Mouse (Mus musculus): Measurements from ENCODE around the gene Gmpr. TPM values are rescaled to one million over a fixed set of nuclear protein-coding genes. Genes with fewer than 3 reads are reported as not detected.
"Not testable (repeated sequence)": the region's sequence is repeated elsewhere in the genome, so short reads cannot be mapped to it uniquely, and the experiment has no call there.

The Gmpr gene
- polyA plus RNA-seq, 1 experiment from 2014 or later, result 30.0 TPM

DNA sequence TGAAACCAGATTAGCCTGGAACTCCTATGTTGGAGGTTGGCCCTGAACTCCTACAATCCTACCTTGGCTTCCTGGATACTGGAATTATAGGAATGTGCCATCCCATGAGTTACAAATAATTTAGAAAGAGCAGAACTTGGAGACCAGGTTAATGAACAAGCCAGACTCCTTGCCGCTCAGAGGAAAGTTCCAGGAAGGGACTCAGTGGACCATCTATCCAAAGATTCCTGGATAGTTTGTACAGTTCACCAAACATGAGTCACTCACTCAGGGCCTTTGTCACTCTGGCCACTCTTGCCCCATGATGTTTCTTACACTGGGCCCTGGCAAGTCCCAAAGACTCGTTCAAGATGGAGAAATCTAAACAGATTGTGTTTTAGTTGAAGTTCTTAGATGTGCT lies 24.0 kb upstream of the Gmpr start:
- WGBS, result 80% methylated on average over 2 of the region's 2 CpGs
- no peak for DNase-seq (ENCODE audit: low spot score)

DNA sequence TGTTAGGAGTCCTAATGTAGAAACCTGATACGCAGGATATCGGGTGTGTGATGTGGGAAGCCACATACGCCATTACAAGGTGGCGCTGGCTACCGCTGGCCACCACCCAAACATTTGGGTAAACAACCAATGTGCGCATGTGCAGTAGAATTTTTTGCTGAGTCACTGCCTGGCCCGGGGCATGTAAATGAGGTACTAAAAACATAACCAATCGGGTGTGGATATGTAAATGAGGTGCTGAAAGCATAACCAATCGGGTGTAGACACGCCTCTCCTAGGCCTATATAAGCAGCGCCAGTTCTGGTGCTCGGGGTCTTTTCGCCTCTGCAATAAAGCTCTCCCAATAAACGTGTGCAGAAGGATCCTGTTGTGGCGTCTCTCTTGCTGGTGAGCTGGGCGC lies 23.3 kb upstream of the Gmpr start:
- H3K4me1 ChIP-seq; H3K27ac ChIP-seq (replicated peaks); H3K36me3 ChIP-seq; H3K9me3 ChIP-seq (replicated peaks); H3K4me3 ChIP-seq; DNase-seq (ENCODE audit: low spot score); H3K27me3 ChIP-seq (ENCODE audit: low read depth, poor library complexity, severe bottlenecking): not testable (repeated sequence)
- 96% methylated on average over 16 of the region's 16 CpGs for WGBS

More for the DNA sequence above, 24.0 kb upstream of the Gmpr start:
- Histone ChIP-seq H3K27ac (replicated peaks) (no peak overlapping the region), H3K27me3 (ENCODE audit: low read depth, poor library complexity, severe bottlenecking) (no peaks in the 10 kb centered on the region), H3K4me3 (no peak overlapping the region), H3K9me3 (replicated peaks) (no peaks in the 10 kb centered on the region), H3K4me1 (no peaks in the 10 kb centered on the region), H3K36me3 (no peaks in the 10 kb centered on the region)

DNA sequence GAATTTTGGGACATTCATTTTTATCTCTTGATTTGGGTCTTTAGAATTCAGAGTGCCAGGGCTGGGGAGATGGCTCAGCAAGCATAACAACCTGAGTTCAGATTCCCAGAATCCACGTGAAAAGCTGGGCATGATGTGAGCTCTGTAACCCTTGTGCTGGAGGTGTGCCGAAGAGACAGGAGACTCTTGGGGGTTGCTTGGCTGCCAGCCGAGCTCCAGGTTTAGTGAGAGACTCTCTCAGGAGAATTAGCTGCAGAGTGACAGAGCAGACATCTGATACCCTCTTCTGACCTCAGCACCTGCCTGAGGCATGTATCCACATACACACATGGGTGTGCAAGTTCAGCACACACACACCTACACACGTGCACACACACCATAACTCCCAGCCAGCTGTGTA lies 21.6 kb upstream of the Gmpr start:
- H3K27ac ChIP-seq (replicated peaks), result no peak overlapping the region
- no peaks in the 10 kb centered on the region for H3K36me3 ChIP-seq
- DNase-seq (ENCODE audit: low spot score), result no peak
- H3K9me3 ChIP-seq (replicated peaks), result no peaks in the 10 kb centered on the region
- no peaks in the 10 kb centered on the region for H3K27me3 ChIP-seq (ENCODE audit: low read depth, poor library complexity, severe bottlenecking)
- H3K4me3 ChIP-seq, result no peak overlapping the region
- WGBS, result 85% methylated on average over 4 of the region's 4 CpGs
- no peaks in the 10 kb centered on the region for H3K4me1 ChIP-seq

DNA sequence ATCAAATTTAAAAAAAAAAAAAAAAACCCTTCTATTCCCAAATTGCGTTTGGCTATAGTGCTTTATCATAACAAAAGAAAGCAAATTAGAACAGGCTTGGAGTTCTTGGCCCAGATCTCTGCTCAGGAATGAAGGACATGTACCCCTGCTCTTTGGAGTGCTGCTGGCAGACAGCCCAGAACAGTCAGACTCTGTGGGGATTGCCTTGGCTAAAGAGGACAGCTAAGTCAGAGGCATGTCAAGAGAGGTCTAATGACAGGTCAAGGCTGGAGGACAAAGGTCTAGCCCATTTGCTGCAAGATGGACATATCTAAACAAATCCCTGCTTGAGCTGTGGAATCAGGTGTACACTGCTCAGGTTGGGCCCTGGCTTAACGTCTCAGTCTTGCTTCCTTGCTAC lies 20.6 kb upstream of the Gmpr start:
- H3K27ac ChIP-seq (replicated peaks), result no peak overlapping the region

DNA sequence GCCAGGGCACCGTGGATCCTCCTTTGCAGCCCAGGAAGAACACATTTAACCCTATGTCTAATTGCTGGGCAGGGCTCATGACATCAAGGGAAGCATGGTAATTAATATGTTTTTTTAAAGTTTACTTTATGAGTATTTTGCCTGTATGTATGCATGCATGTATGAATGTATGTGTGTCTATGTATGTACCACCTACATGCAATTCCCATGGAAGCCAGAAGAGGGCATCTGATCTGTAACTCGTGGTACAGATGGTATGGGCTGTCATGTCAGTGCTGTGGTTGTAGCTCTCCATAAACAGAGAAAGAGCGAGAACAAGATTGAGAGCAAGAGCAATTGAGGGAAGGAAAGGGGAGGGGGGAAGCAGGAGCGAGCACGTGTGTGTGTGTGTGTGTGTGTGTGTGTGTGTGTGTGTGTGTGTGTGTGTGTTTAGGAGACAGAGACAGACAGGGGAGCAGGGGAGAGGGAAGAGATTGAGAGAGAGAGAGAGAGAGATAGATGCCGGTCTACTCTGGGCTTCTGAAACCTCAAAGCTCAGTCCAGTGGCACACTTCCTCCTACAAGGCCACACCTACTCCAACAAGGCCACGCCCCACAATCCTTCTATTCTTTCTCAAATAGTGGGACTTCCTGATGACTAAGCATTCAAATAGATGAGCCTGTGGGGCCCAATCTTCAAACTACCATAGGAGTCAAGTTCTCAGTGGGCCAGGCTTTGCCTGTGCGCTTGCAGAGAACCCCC lies 15.1 kb upstream of the Gmpr start:
- no peaks in the 10 kb centered on the region for H3K4me1 ChIP-seq
- no peaks in the 10 kb centered on the region for H3K36me3 ChIP-seq
- 84% methylated on average over 8 of the region's 8 CpGs for WGBS
- H3K27ac ChIP-seq (replicated peaks), result no peak overlapping the region
- no peaks in the 10 kb centered on the region for H3K9me3 ChIP-seq (replicated peaks)
- no peaks in the 10 kb centered on the region for H3K27me3 ChIP-seq (ENCODE audit: low read depth, poor library complexity, severe bottlenecking)
- H3K4me3 ChIP-seq, result no peak overlapping the region
- no peak for DNase-seq (ENCODE audit: low spot score)

More for the DNA sequence above, 20.6 kb upstream of the Gmpr start:
- Histone ChIP-seq H3K9me3 (replicated peaks) (no peaks in the 10 kb centered on the region), H3K36me3 (no peaks in the 10 kb centered on the region), H3K27me3 (ENCODE audit: low read depth, poor library complexity, severe bottlenecking) (no peaks in the 10 kb centered on the region), H3K4me1 (no peaks in the 10 kb centered on the region), H3K4me3 (no peak overlapping the region)
- 89% methylated on average over 2 of the region's 2 CpGs for WGBS
- DNase-seq (ENCODE audit: low spot score), result no peak

DNA sequence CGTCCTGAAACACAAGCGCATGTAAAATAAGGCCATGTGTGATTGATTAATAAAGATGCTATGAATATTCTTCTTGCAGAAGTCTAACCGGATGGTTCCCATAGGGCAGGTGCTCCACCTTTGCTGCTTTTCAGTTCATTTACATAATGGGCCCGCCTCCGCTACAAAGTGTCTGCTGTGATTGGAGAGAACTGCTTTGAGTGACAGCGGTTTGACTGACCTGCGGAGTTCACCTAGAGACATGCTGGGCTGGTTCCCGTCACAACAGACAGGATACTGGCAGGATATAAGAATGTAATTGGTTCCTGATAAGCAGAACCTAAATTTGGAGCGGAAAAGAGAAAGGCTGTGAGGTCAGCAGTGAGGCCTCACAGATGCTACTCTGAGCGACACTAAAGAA lies 13.4 kb upstream of the Gmpr start:
- Histone ChIP-seq H3K27me3 (ENCODE audit: low read depth, poor library complexity, severe bottlenecking) (no peaks in the 10 kb centered on the region), H3K4me3 (peak overlapping the region; percentile 21; the same call in 1 of the 2 replicates), H3K9me3 (replicated peaks) (no peaks in the 10 kb centered on the region), H3K4me1 (no peaks in the 10 kb centered on the region), H3K36me3 (no peaks in the 10 kb centered on the region), H3K27ac (replicated peaks) (no peak overlapping the region)
- 44% methylated on average over 10 of the region's 10 CpGs for WGBS
- no peak for DNase-seq (ENCODE audit: low spot score)

DNA sequence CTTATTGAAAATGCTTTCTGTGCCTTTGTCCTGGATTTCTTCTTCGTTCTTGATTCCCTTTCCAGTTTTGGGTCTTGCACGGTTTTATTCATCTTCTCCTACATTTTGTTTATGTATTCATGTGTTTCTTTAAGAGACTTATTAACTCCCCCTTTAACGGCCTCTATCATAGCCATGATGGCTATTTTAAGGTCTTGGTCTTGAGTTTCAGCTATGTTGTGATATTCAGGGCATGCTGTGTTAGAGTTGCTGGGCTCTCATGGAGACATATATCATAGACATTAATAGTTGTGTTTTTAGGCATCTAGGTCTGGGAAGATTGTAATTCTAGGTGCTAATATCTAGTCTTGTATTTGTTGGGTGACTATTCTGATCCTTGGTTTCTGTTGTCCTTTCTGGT lies 8.6 kb upstream of the Gmpr start:
- no peaks in the 10 kb centered on the region for H3K4me1 ChIP-seq
- H3K9me3 ChIP-seq (replicated peaks), result no peaks in the 10 kb centered on the region; the same call in 1 of the 2 replicates
- no peaks in the 10 kb centered on the region for H3K27me3 ChIP-seq (ENCODE audit: low read depth, poor library complexity, severe bottlenecking)
- no peak overlapping the region for H3K27ac ChIP-seq (replicated peaks)
- no peaks in the 10 kb centered on the region for H3K36me3 ChIP-seq
- no peak overlapping the region for H3K4me3 ChIP-seq
- DNase-seq (ENCODE audit: low spot score), result no peak
- 82% methylated on average over 3 of the region's 3 CpGs for WGBS

DNA sequence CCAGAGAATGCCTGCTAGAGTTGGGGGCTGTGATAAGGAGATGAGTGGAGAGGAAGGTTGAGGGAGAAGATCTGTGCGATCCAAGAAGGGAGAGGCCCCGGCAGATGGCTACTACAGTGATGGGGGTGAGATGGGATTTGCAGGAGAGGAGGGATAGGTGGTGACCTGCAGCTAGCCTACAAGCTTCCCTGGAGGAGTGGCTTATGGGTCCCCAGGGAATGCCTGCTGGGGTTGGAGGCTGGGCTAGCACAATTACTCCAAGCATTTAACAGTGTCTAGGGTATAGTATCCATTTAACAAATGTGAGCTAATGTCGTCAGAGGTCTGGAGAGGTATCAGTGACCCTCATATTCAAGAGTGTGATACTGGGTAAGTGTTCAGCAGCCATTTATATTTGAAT lies 7.9 kb upstream of the Gmpr start:
- Histone ChIP-seq H3K9me3 (replicated peaks) (no peaks in the 10 kb centered on the region; the same call in 1 of the 2 replicates), H3K27ac (replicated peaks) (no peak overlapping the region), H3K36me3 (no peaks in the 10 kb centered on the region), H3K27me3 (ENCODE audit: low read depth, poor library complexity, severe bottlenecking) (no peaks in the 10 kb centered on the region), H3K4me3 (no peak overlapping the region), H3K4me1 (no peaks in the 10 kb centered on the region)
- DNase-seq (ENCODE audit: low spot score), result no peak
- WGBS, result 84% methylated on average over 3 of the region's 3 CpGs

DNA sequence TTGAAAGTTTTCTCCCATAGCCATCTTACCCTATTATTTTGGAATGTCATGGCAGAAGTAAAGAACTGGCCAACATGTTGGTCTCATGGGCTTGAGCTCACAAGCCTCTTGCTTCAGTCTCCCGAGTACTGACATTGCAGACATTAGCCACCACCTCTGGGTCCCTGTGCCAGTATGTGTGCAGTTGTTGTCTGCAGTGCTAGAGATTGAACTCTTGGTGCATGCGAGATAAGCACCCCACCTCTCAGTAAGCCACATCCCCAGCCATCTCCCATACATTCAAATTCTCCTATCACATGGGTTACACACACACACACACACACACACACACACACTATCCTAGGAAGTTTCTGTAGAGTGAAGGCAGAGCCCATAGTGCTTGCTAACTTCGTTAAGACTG lies 7.3 kb upstream of the Gmpr start:
- 81% methylated on average over 3 of the region's 3 CpGs for WGBS

DNA sequence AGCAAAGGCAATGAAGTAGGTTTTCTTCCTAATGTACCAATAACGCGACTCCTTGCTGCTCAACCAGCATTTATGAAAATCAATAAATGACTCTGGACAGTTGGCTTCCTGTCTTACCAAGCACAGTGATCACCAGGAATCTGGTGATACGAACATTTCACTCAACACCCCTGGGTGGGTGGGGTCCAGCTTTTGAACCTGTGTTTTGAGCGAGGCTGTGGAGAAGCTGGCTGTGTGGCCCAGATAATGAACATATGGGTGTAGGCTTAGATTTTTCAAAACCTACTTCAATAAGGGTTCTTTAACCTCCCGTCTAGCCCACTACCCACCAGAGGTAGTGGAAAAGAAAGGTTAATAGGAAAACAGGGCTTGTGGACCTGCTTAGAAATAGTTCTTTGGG lies 4.5 kb upstream of the Gmpr start:
- Histone ChIP-seq H3K27me3 (ENCODE audit: low read depth, poor library complexity, severe bottlenecking) (peaks cover 13% of the 10 kb centered on the region), H3K4me3 (no peak overlapping the region), H3K9me3 (replicated peaks) (no peaks in the 10 kb centered on the region; the same call in 1 of the 2 replicates), H3K27ac (replicated peaks) (no peak overlapping the region), H3K36me3 (no peaks in the 10 kb centered on the region), H3K4me1 (peaks cover 10% of the 10 kb centered on the region)
- no peak for DNase-seq (ENCODE audit: low spot score)
- 90% methylated on average over 5 of the region's 5 CpGs for WGBS

More for the DNA sequence above, 7.3 kb upstream of the Gmpr start:
- no peak for DNase-seq (ENCODE audit: low spot score)
- Histone ChIP-seq H3K36me3 (no peaks in the 10 kb centered on the region), H3K27ac (replicated peaks) (no peak overlapping the region), H3K9me3 (replicated peaks) (no peaks in the 10 kb centered on the region; the same call in 1 of the 2 replicates), H3K27me3 (ENCODE audit: low read depth, poor library complexity, severe bottlenecking) (no peaks in the 10 kb centered on the region), H3K4me1 (no peaks in the 10 kb centered on the region), H3K4me3 (no peak overlapping the region)

DNA sequence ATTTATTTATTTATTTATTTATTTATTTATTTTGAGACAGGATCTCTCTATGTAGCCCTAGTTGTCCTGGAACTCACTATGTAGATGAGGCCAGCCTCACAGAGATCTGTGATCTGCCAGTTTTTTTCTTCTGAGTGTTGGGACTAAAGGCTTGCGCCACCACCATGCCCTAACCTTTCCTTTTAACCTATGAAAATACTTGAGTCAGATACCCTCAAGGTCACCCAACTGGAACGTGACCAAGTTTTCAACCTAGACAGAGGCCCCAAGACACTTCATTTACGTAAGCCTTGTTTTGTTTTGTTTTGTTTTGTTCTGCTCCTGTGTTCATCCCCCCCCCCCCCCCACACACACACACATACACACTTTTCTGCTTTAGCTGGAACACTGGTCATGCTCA lies 1.7 kb upstream of the Gmpr start:
- Histone ChIP-seq H3K4me1 (peaks cover 21% of the 10 kb centered on the region), H3K4me3 (no peak overlapping the region), H3K27ac (replicated peaks) (no peak overlapping the region), H3K36me3 (no peaks in the 10 kb centered on the region), H3K27me3 (ENCODE audit: low read depth, poor library complexity, severe bottlenecking) (peaks cover 37% of the 10 kb centered on the region), H3K9me3 (replicated peaks) (no peaks in the 10 kb centered on the region; the same call in 1 of the 2 replicates)
- WGBS, result 94% methylated on average over 3 of the region's 3 CpGs
- DNase-seq (ENCODE audit: low spot score), result no peak

DNA sequence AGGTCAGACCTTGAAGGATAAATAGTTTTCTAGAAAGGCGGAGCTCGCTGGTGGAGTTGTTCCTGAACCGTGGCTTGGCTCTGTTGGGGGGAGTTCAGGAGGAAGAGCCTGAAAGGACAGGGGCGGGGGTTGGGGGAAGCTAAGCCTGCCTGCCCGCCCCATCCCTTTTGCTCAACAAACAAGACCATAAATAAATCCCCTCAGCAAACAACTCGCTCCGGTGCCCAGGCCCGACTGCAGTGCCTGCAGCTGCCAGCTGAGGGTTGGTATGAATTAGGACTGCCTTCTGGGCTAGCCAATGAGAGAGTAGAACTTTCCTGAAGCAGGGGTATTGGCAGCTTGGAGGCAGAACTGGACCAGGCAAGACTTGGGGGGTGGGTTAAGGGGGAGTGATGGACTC lies 1.3 kb downstream of the Gmpr start:
- H3K4me3 ChIP-seq, result peak overlapping the region; percentile 68
- DNase-seq (ENCODE audit: low spot score), result peak; percentile 47
- no peaks in the 10 kb centered on the region for H3K9me3 ChIP-seq (replicated peaks)
- under 1% methylated on average over 8 of the region's 8 CpGs for WGBS
- H3K4me1 ChIP-seq, result peaks cover 27% of the 10 kb centered on the region
- H3K36me3 ChIP-seq, result no peaks in the 10 kb centered on the region
- peak overlapping the region; percentile 70 for H3K27ac ChIP-seq (replicated peaks)
- peaks cover 39% of the 10 kb centered on the region for H3K27me3 ChIP-seq (ENCODE audit: low read depth, poor library complexity, severe bottlenecking)

DNA sequence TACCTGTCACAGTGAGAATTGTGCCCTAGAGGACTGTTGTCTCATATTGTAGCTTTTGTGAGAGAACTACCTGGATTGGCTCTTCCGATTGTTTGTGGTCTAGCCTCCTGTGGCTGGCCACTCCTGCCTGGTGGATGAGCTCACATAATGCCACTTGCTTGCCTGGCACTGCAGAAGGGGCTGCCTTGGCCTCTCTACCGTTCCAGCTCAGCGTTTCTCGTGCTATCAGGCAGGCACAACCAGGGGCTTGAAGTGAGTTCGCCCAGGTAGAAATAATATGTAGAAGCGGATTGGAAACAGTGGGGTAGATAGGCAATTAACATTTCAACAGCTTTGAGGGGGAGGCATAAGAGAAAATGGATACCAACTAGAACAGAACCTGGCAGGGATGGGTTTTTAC lies 2.1 kb downstream of the Gmpr start:
- H3K4me3 ChIP-seq, result no peak overlapping the region
- H3K4me1 ChIP-seq, result peaks cover 32% of the 10 kb centered on the region
- H3K9me3 ChIP-seq (replicated peaks), result no peaks in the 10 kb centered on the region
- H3K27me3 ChIP-seq (ENCODE audit: low read depth, poor library complexity, severe bottlenecking), result peaks cover 47% of the 10 kb centered on the region
- DNase-seq (ENCODE audit: low spot score), result no peak
- WGBS, result 71% methylated on average over 6 of the region's 6 CpGs
- no peaks in the 10 kb centered on the region for H3K36me3 ChIP-seq
- H3K27ac ChIP-seq (replicated peaks), result no peak overlapping the region
